Mouse (Mus musculus): ENCODE results near the gene Krt12. TPM values are rescaled to one million over a fixed set of nuclear protein-coding genes. Genes with fewer than 3 reads are reported as not detected.
A peak's percentile ranks its signal among the peaks of the same experiment; 100 is the strongest.

Krt12 gene
- polyA plus RNA-seq (2017; shearing (Covaris generic)) = not detected

GRCm38 (mm10) chr11:99422159-99422558 lies at the start of gene Krt12:
Krt12 (minus strand) TSS chr11:99422259.
- no peak for ATAC-seq

DNA sequence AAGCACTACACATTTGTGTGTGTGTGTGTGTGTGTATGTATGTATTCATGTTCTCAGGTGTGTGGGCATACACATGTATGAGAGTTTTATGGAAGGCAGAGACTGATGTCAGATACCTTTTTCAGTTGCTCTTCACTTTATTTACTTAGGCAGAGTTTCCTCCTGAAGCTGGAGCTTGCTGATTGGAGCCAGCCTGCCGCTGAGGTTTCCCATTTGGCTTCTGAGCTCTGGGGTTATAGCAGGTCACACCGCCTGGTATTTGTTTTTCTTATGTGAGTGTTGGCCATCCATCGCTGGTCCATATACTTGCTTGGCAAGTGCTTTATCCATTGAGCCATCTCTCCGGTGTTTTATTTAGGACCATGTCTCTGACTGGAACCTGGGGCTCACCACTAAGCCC lies 47.2 kb upstream of the Krt12 start:
- ATAC-seq = no peak

DNA sequence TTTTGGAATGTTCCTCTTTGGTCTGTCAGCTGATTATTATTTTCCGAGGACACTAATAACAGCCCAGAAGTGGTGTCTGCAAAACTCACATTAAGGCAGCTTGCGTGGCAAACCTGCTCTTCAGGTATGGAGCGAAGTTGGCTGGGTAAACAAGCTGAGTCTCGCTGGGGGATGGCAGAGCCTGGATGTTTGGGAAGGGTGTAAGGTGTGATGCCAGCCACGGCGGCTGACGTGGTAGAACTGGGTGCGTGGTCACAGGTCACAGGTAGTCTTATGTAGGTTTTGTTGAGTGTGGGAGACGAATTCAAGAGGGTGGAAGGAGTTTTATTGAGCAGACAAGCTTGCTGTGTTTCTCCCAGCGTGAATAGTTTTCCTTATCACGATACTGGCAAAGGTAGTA lies 46.5 kb upstream of the Krt12 start:
- ATAC-seq = no peak

- ATAC-seq = no peak
These were observed 44.3 kb upstream of the Krt12 start for GRCm38 (mm10) chr11:99466316-99466715.

- no peak for ATAC-seq
These were observed 42.8 kb upstream of the Krt12 start for GRCm38 (mm10) chr11:99464836-99465235.

- peak; percentile 43 for ATAC-seq
These were observed 41.1 kb upstream of the Krt12 start for GRCm38 (mm10) chr11:99463155-99463554.

GRCm38 (mm10) chr11:99461736-99462135 lies 39.7 kb upstream of the Krt12 start:
- ATAC-seq = no peak

- ATAC-seq = no peak
These were observed 36.8 kb upstream of the Krt12 start for GRCm38 (mm10) chr11:99458887-99459286.

GRCm38 (mm10) chr11:99454759-99455158 lies 32.7 kb upstream of the Krt12 start:
- no peak for ATAC-seq

GRCm38 (mm10) chr11:99454044-99454443 lies 32.0 kb upstream of the Krt12 start:
- ATAC-seq = no peak

GRCm38 (mm10) chr11:99448769-99449168 lies 26.7 kb upstream of the Krt12 start:
- ATAC-seq = no peak

DNA sequence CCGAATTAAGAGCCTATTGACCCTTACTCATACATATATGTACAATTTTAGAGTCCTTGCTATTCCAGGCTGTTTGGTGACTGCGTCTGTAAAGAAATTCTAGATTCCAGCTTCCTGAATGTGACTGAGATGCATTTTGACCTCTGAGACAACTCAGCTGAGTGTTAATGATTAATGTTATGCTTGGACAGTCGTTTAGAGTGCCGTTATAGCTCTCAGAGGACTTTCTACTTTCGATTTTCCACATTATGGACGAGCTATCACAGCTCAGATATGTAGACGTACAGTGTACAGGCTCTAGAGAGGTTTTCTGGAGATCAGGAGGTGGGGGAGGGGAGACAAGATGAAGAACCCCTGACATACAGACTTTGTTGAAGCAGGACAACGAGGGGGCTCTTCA lies 19.2 kb upstream of the Krt12 start:
- ATAC-seq = no peak

GRCm38 (mm10) chr11:99439465-99439864 lies 17.4 kb upstream of the Krt12 start:
- no peak for ATAC-seq

- no peak for ATAC-seq
These were observed 15.9 kb upstream of the Krt12 start, which contains the start of gene Krt20 for GRCm38 (mm10) chr11:99437972-99438371. Krt20 (minus strand) TSS chr11:99438150.

DNA sequence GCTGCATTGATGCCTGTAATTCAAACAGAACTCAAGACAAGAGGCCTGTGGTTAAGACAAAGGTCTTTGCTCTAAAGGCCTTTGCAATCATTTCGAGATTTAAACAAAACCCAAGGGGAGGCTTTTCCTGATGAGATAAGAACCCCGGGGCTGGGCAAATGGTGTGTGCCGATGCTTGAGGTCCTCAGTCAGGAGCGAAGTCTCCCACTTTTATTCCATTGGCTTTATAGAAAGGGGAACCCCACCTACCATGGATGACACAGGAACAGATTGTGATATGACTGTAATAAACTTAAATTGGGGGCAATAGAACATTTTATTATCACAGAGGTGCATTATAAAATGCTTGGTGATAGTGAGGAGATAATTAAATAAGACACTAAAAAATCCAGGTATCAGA lies 14.6 kb upstream of the Krt12 start:
- no peak for ATAC-seq

DNA sequence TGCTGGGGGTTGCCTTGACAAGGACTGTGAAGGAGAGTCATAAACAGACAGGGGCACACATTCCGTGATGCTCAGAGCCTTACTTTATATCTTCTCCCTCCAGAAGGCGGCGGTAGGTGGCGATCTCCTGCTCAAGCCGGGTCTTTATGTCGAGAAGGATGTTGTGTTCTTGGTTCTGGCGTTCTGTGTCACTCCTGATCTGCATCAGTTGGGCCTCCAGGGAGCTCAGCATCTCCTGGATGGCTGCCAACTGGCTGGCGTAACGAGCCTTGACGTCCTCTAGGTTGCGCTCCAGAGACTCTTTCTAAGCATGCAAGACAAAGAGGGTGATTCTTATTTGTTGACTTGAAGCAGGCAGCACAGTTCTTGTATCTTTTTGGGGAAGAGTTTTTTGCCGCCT lies 8.6 kb upstream of the Krt12 start:
- ATAC-seq = no peak

DNA sequence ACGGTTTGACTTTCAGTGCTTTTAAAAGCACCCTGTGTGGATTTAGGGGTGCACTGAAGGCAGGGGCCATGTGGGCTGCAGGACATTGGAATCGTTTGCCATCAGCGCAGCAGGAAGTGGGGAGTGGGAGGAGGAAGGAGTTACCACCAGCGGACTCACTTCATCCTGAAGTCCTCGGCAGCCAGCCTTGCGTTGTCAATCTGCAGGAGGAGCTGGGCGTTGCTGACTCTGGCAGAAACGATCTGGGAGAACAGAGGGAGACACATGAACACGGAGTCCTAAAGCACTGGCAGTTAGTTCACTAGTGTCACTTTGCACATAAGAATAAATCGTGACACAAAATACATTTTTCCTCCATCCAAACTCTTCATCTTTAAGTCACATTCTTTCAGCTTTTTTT lies 1.5 kb downstream of the Krt12 start:
- ATAC-seq = no peak

- no peak for ATAC-seq
These were observed 4.2 kb downstream of the Krt12 start for GRCm38 (mm10) chr11:99417819-99418218.

GRCm38 (mm10) chr11:99416902-99417301 lies 5.2 kb downstream of the Krt12 start:
- no peak for ATAC-seq

- ATAC-seq = no peak
These were observed 7.5 kb downstream of the Krt12 start for GRCm38 (mm10) chr11:99414463-99415147.

GRCm38 (mm10) chr11:99413247-99413646 lies 8.8 kb downstream of the Krt12 start:
- no peak for ATAC-seq

DNA sequence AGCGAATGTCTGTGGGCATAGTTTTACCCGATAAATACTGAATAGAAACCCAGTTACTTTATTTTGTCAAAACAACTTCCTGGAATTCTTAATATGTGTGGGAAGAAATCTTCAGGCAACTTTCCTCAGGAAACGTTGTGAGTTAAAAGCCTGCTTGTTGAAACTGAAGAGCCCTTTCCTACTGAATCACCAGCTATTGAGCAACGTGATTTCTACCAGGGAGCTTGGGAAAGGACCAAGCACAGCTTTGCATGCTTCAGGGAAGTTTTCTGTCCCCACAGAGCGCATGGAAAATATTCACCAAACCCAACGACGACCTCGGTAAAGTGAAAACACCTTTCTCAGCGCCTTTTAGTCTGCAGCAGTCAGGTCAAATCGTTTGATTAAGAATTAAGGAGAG lies 15.9 kb downstream of the Krt12 start:
- no peak for ATAC-seq

GRCm38 (mm10) chr11:99399956-99400549 lies 22.0 kb downstream of the Krt12 start:
- no peak for ATAC-seq

- ATAC-seq = no peak
These were observed 23.2 kb downstream of the Krt12 start for GRCm38 (mm10) chr11:99398832-99399231.

GRCm38 (mm10) chr11:99398084-99398483 lies 24.0 kb downstream of the Krt12 start:
- no peak for ATAC-seq
